Mouse (Mus musculus) heart, postnatal 10 days (tissue): Measurements from ENCODE around the gene Tlr6. TPM values are rescaled to one million over a fixed set of nuclear protein-coding genes. Genes with fewer than 3 reads are reported as not detected.
A peak's percentile ranks its signal among the peaks of the same experiment; 100 is the strongest.

ENCODE experiments used
- DNase-seq, 2 experiments: peaks; one replicate each; pipeline ENCODE4 v3.0.0; 2021
- intact Hi-C: fragments of 180-260 bp; cut with DNase I; formaldehyde crosslinking; loops from one replicate; pipeline ENCODE4 v1.15.1; 2025
- total RNA-seq, 2 experiments: library from RNA; stranded (reverse); gene quantifications; 2 replicates each; pipeline ENCODE4 v1.2.3; 2021

Gene Tlr6
- 1 to 10 TPM; 1.2 to 2.0 TPM for total RNA-seq

GRCm38 (mm10) chr5:64959843-64960230 is at the start of gene Tlr6:
Gene Tlr6 (minus strand): TSS chr5:64960097.
- peak; percentile 67 to 76 for DNase-seq
- intact Hi-C loops = loop anchor here (10.0 kb wide), 1 partner anchor 75 kb away; no protein-coding TSS in a partner anchor

- DNase-seq = no peak
- intact Hi-C loops = loop anchor here (10.0 kb wide), 1 partner anchor 379 kb away; no protein-coding TSS in a partner anchor
Observed at GRCm38 (mm10) chr5:65006011-65006491, 46.2 kb upstream of the Tlr6 start.

- intact Hi-C loops = loop anchor here (2.0 to 10.0 kb wide), 2 partner anchors 238 to 380 kb away; no protein-coding TSS in a partner anchor
- DNase-seq = no peak
Observed at GRCm38 (mm10) chr5:65005251-65005650, 45.4 kb upstream of the Tlr6 start.

GRCm38 (mm10) chr5:65003946-65004535 is 44.1 kb upstream of the Tlr6 start:
- intact Hi-C loops = loop anchor here (2.0 to 10.0 kb wide), 4 partner anchors 153 to 381 kb away; no protein-coding TSS in a partner anchor
- DNase-seq = no peak

GRCm38 (mm10) chr5:65002940-65003824 is 43.3 kb upstream of the Tlr6 start:
- DNase-seq = peak in 1 of 2 experiments; percentile 41
- intact Hi-C loops = loop anchor here (2.0 to 10.0 kb wide), 3 partner anchors 154 to 382 kb away; no protein-coding TSS in a partner anchor

GRCm38 (mm10) chr5:64995408-64995807 is 35.5 kb upstream of the Tlr6 start:
- no peak for DNase-seq
- intact Hi-C loops = no loop called here

GRCm38 (mm10) chr5:64992540-64992939 is 32.6 kb upstream of the Tlr6 start:
- DNase-seq = peak; percentile 13 to 19
- intact Hi-C loops = no loop called here

GRCm38 (mm10) chr5:64989940-64990339 is 30.0 kb upstream of the Tlr6 start:
- intact Hi-C loops = no loop called here
- no peak for DNase-seq

GRCm38 (mm10) chr5:64985971-64986370 is 26.1 kb upstream of the Tlr6 start:
- intact Hi-C loops = no loop called here
- DNase-seq = peak; percentile 18 to 23

- DNase-seq = no peak
- intact Hi-C loops = no loop called here
Observed at GRCm38 (mm10) chr5:64977128-64977527, 17.2 kb upstream of the Tlr6 start.

GRCm38 (mm10) chr5:64975121-64975520 is 15.2 kb upstream of the Tlr6 start:
- intact Hi-C loops = no loop called here
- no peak for DNase-seq

GRCm38 (mm10) chr5:64969861-64970771 is 10.2 kb upstream of the Tlr6 start, which contains the start of gene Fam114a1:
Gene Fam114a1 (plus strand): TSS chr5:64970071.
- intact Hi-C loops = loop anchor here (10.0 kb wide), 1 partner anchor 85 kb away; no protein-coding TSS in a partner anchor
- DNase-seq = peak; percentile 82 to 86

- intact Hi-C loops = loop anchor here (10.0 kb wide), 1 partner anchor 84 kb away; no protein-coding TSS in a partner anchor
Observed at GRCm38 (mm10) chr5:64968961-64969860, 9.3 kb upstream of the Tlr6 start.

GRCm38 (mm10) chr5:64963735-64964134 is 3.8 kb upstream of the Tlr6 start:
- intact Hi-C loops = loop anchor here (10.0 kb wide), 1 partner anchor 79 kb away; no protein-coding TSS in a partner anchor
- no peak for DNase-seq

More at GRCm38 (mm10) chr5:64968961-64969860, 9.3 kb upstream of the Tlr6 start:
- peak; percentile 25 to 47 for DNase-seq

GRCm38 (mm10) chr5:64963271-64963670 is 3.4 kb upstream of the Tlr6 start:
- DNase-seq = no peak
- intact Hi-C loops = loop anchor here (10.0 kb wide), 1 partner anchor 78 kb away; no protein-coding TSS in a partner anchor

- intact Hi-C loops = loop anchor here (10.0 kb wide), 1 partner anchor 76 kb away; no protein-coding TSS in a partner anchor
- DNase-seq = peak in 1 of 2 experiments; percentile 9
Observed at GRCm38 (mm10) chr5:64960857-64961391, 1.0 kb upstream of the Tlr6 start.

GRCm38 (mm10) chr5:64958991-64959842 is 680 bp downstream of the Tlr6 start:
- peak; percentile 11 to 27 for DNase-seq
- intact Hi-C loops = no loop called here

- no peak for DNase-seq
- intact Hi-C loops = no loop called here
Observed at GRCm38 (mm10) chr5:64954931-64955330, 5.0 kb downstream of the Tlr6 start.
